Mouse (Mus musculus): ENCODE data around the gene Ptprg.

Ptprg gene

DNA sequence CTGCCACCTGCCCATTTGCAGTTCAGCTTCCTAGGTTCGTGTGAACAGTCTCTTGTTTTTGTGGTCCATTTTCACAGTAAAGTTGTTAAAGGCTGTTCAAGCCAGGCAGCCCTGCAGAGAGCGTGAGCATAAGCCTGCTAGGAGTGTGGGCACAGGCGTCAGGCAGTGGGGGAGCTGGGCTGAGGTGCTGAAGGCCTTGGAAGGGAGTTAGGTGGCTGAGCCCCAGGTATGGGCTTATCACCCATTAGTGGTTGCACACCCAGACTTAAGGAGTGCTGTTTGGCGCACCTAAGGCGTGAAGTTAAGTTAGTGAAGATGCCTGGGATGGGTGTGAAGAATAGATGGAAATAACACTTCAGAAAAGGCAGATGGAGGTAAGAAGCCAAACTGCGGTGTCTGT is 134.8 kb downstream of the Ptprg start:
- no peak for DNase-seq

DNA sequence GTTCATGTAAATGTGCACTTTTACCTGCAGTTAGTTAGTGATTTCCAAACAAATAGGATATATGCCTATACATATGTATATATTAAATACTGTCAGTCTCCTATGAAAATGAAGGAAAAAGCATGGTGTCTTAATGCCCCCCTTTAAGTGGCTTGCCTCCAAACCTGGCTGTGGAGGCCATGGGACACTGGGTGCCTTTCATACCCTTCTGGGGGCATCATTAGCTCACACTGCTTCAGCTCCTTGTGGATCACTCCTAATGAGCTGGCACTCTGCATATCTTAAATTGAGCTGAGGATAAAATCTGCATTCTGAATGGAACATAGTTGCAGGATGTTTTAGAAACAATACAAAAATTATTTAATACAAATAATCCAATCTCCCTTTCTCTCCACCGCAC is 136.7 kb downstream of the Ptprg start:
- DNase-seq, result no peak

DNA sequence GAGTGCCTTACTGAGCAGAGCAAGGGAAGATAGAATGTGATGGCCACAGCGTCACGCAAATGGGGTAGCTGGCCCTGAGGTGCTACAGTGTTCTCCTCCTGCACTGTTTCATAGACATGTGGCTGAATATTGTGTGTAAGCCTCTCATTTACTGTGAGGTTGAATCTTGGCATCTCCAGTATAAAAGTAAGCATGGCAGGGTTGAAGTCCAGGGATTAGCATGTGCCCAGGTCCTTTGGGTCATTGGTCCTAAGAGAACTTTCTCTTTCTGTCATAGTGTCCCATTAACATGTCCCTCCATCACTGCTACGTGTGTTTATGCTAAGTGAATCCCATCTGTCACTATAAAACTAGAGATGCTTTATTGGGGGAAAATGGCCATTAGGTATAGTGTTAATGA is 138.2 kb downstream of the Ptprg start:
- DNase-seq, result no peak

DNA sequence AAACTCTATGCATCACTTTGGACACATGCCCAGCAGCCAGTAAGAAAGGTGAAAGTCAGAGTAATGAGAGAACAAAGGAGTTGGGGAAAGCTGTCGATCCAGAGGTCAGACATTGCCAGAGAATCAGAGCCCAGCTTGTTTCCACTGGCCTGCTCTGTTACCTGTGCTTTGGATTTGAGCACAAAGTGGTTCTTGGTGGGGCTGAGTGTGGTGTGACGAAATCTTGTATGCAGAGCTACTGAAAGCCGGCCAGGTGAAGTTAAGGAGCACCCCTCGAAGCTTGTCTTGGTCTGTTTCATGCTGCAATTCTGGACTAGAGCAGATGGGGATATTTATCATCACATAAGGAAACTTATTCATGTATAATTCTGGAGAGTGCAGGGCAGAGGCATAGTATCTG is 145.5 kb downstream of the Ptprg start:
- DNase-seq, result no peak

GRCm38 (mm10) chr14:11699654-11700053 is 146.3 kb downstream of the Ptprg start:
- DNase-seq, result no peak

- DNase-seq, result no peak
Measured at GRCm38 (mm10) chr14:11701516-11702249, 148.4 kb downstream of the Ptprg start.

- DNase-seq, result no peak
Measured at GRCm38 (mm10) chr14:11702770-11703477, 149.6 kb downstream of the Ptprg start.

DNA sequence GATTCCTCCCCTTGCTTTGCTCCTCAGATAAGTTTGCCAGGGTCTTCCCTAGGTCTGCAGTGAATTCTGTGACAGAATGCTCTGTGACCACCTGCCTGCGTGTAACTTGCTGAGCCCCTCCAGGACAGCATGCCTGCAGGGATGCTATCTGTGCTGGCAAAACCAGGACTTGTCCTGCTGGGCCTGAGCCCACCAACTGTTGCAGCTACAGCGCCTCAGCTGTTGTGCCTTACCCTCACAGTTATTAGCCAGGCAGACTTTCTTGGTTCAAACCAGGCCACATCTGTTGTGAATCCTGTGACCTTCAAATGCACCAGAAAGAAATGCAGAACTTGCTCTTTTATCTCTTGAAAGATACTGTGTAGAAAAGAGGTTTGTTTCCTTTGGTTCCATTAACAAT is 151.5 kb downstream of the Ptprg start:
- no peak for DNase-seq

DNA sequence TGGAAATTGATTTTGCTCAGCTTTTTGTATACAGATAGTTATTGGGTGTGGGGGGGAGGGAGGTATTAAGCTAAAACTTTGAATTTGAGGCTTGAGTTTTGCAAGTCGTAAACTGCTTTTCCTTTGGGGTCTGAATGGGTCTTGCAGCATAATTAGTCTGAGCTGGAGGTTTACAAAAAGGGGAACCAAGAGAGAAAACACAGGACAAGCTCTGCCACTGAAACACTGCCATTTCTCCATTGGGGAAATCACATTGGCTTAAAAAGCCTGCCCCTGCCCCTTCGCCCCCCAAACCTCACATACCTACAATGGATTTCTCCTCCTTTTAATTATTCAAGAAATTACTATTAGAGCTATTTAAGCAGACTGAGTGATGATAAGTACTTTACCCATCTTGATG is 156.0 kb downstream of the Ptprg start:
- DNase-seq, result no peak

GRCm38 (mm10) chr14:11709798-11710197 is 156.5 kb downstream of the Ptprg start:
- DNase-seq, result peak; percentile 16

DNA sequence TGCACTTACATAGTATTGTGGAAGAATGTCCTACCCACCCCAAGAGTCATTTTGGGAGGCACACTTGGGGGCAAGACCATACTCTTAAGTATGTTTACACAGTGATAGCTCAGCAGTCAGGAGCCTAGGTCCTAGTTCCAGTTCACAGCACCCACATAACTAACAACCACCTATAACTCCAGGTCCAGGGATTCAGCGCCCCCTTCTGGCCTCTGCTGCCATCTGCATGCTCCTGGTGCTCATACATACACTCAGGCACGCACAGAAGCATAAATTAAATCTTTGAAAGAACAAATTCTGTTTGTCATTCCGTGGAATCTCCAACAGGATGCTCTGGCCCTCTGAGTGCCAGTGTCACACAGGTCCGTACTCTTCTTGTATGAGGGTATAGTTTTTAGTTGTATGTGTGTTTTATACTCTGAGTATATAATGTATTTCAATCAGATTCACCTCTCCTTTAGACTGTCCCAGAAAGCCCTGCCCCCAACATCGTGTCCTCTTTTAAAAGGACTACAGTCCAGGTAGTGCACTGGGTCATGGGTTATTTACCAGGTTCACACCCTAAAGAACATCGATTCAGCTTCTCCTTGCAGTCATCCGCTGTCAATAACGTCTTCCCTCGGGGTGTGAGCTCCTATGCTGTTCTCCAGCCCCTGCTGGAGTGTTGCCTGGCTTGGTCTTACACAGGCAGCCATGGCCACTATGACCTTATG is 157.2 kb downstream of the Ptprg start:
- no peak for DNase-seq

DNA sequence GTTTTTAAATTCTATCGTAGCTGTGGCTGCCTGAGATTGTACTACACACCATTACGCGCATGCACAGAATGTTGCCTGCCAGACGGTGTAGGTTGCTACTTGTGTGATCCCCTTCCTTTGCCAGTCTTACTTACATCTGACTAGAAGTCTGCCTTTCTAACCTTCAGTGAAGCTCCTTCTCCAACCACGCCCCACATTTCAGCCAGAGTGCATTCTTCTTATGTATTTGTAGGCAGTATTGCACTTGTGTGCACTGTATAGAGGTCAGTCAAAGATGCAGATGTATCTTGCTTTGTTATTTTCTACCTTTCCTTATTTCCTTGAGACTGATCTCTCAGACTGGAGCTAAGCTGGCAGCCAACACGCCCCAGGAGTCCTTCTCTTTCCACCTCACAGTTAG is 158.8 kb downstream of the Ptprg start:
- DNase-seq, result no peak

DNA sequence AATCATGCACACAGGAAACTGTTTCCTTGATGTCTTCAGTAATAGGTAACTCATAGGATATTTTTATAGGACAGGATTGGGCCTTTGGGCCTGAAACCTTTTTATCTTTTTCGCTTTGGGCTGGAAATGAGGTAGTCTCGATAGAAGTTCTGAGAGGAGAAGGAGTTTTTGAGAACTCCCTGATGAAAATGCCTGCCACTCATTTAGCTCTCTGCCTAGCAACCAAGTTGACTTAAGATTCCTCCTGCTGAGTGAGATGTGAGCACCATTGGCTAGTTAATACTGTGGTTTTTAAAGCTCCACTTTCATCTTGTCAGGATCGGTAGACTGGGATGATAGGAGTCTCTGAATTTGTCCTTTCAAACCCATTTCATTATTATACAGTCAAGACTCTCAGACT is 162.9 kb downstream of the Ptprg start:
- DNase-seq, result no peak

GRCm38 (mm10) chr14:11718201-11718600 is 164.9 kb downstream of the Ptprg start:
- no peak for DNase-seq

DNA sequence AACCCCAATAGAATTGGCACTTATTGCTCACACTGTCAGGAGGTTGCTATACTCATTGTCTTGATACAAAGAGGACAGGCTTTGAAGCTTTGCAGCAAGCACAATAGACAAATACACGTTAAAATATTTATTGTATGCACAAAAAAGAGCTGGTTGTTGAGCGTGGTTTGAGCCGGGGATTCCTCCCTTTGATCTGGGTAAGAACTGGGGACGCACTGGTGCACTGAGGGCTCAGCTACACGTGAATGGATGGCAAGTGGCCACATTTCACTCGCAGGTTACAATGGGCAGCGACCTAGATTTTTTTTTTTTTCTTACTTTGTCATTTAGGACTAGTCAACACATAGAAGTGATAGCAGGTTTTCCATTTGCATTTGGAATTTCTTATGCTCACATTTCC is 165.9 kb downstream of the Ptprg start:
- DNase-seq, result no peak

DNA sequence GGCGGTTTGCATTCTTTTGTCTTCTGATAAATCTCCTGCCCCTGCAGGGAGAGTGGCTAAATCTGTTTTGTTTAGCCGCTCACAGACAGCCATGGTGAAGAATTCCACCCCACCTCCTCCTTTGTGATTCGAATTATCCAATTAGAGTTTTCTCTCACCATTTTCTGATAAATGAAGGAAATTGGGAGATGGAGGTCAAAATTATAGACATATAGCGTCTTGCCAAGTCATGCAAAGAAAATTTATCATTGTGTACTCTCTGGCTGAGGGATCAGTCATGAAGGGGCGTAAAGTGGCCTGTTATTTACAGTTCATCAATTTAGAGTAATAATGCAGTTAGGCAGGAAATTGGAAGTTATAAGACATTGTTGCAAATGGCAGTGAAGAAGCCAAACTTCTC is 168.8 kb downstream of the Ptprg start:
- DNase-seq, result no peak

GRCm38 (mm10) chr14:11723876-11724275 is 170.5 kb downstream of the Ptprg start:
- DNase-seq, result no peak

GRCm38 (mm10) chr14:11731223-11731920 is 178.0 kb downstream of the Ptprg start:
- no peak for DNase-seq

DNA sequence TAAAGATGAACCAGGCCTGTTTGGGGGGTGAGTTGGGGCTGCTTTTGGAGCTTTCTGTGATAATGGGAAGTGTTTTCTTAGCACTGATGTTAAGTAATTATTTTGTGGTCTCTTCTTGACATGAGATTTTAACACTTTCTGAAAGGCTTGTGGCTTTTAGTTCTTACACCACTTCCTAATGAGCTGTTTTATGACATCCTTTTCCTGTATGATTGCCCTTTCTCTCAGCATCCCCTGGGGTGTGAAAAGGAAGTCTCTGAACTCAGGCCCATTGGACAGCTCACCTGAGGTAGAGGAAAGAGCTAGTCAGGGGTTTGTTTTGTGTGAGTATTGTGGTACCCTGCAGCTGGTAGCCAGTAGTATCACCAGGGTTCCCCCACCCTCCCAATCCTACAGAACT is 179.0 kb downstream of the Ptprg start:
- DNase-seq, result no peak

DNA sequence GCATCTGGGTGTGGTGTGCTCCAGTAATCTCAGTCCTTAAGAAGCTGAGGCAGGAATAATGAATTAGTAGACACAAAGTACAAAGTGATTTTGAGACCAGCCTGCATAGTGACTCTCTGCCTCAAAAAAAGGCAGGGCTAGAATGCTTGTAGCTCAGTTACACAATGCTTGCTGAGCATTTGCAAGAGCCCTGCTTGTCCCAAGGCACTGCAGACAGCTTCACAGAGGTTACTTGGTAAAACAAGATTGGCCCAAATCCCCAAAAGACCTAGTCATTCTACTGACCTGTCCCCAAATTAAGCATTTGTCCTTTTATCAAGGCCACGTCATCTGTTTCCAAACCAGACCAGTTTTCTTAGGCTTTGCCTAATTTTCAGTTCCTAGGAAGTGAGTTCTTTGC is 190.4 kb downstream of the Ptprg start:
- DNase-seq, result no peak

GRCm38 (mm10) chr14:11752678-11753077 is 199.3 kb downstream of the Ptprg start:
- DNase-seq, result no peak

DNA sequence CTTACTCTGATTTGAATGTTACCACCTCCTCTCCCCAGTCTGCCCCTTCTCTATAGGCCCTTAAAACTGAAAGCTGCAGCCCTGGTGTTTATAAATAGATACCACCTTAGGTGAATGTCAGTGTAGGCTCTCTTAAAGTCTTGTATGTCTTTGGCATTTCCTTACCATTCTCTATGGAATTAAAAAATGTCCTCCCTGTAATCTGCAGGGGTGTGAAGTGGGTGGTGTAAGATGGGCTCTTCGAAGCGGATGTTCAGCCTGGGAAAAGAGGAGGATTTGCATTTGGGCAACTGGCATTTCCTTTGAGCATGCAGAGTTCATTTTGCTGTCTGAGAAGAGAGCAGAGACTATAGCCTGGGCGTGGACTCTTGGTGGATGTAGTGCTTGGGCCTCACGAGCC is 201.3 kb downstream of the Ptprg start:
- DNase-seq, result no peak

DNA sequence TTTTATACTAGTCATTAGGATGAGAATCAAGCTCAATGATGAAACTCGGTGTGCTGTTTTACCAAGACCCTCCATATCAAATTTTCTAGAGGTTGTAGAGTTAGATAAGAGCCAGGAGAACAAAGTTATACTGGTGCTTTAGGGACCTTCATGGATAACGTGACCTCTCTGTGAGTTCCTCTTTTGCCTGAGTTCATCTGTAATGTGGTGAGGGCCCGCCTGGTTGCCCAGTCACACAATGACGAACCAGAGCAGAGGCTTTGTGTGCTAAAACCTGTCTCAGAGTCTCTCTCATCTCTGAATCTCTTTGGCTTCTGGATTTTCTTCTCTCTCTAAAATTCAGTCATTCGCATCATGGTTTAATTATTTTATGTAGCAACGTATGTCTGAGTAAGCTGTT is 204.9 kb downstream of the Ptprg start:
- no peak for DNase-seq

GRCm38 (mm10) chr14:11759356-11759755 is 206.0 kb downstream of the Ptprg start:
- no peak for DNase-seq
